Mouse (Mus musculus): ENCODE results near the gene Prkar1a. TPM values are rescaled to one million over a fixed set of nuclear protein-coding genes. Genes with fewer than 3 reads are reported as not detected.

The Prkar1a gene
- total RNA-seq (2015) = 94.1 and 104 TPM in 2 replicates
- total RNA-seq (2017) = 59.8 and 77.3 TPM in 2 replicates

DNA sequence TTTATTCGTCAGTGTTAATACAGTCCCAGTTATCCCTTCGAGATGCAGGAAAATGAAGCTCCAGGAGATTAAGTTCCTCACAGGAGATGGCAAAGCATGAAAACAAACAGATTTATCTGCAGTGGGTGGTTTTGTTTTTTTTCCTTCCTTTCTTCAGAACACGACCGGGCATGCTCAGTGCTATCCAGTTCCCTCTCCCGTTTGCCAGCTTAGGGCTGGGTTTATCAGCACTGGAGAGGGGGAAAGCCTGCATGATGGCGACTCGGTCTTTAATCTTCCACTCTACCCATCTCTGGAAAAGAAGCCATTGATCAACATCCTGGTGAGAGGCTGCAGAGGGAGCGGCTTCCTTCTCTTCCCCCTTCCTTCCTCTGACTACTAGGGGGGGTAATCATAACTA is at the start of gene Prkar1a:
Gene Prkar1a, plus strand, starts transcription at position 200 of the 400 bp plus-strand sequence.
- no peak for ATAC-seq (replicated peaks; ENCODE audit: poor library complexity)

- no peak for ATAC-seq (replicated peaks; ENCODE audit: poor library complexity)
These were observed 41.6 kb upstream of the Prkar1a start for GRCm38 (mm10) chr11:109607600-109607999.

- no peak for ATAC-seq (replicated peaks; ENCODE audit: poor library complexity)
These were observed 40.1 kb upstream of the Prkar1a start for GRCm38 (mm10) chr11:109608976-109609625.

DNA sequence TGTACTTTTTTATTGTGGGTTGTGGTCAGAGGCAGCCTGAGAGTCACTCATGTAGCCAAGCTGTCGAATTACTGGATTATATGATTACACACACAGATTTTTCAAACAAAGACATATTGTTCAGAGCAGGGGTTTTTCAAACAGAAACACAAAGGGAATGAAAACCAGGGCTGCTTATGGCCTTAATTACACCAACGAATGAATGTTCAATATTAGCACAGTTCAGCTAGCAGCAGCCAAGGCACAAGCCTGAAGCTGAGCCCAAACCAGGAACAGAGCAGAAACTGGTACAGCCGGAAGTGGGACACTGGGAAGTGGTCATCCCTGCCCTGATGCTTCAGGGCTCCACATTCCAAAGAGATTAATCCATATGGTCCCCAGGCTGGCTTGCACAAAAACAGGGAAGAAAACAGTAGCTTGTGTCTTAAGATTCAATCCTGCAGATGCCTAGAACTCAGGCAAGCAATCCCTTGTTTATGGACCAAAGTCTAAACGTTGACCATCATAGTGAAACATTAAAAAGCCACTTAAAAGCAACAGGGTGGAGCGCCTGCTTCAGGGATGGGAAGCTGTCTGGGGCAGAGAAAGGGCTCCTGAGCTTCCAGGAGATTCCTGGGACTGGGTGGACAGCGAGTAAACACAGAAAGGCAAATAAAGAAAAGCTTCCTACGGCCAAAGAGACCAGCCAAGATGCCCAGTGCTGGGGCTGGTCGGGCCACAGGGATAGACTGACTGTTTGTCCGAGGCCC is 39.0 kb upstream of the Prkar1a start:
- ATAC-seq (replicated peaks; ENCODE audit: poor library complexity) = no peak

GRCm38 (mm10) chr11:109610795-109611302 is 38.4 kb upstream of the Prkar1a start:
- ATAC-seq (replicated peaks; ENCODE audit: poor library complexity) = peak; percentile 7

DNA sequence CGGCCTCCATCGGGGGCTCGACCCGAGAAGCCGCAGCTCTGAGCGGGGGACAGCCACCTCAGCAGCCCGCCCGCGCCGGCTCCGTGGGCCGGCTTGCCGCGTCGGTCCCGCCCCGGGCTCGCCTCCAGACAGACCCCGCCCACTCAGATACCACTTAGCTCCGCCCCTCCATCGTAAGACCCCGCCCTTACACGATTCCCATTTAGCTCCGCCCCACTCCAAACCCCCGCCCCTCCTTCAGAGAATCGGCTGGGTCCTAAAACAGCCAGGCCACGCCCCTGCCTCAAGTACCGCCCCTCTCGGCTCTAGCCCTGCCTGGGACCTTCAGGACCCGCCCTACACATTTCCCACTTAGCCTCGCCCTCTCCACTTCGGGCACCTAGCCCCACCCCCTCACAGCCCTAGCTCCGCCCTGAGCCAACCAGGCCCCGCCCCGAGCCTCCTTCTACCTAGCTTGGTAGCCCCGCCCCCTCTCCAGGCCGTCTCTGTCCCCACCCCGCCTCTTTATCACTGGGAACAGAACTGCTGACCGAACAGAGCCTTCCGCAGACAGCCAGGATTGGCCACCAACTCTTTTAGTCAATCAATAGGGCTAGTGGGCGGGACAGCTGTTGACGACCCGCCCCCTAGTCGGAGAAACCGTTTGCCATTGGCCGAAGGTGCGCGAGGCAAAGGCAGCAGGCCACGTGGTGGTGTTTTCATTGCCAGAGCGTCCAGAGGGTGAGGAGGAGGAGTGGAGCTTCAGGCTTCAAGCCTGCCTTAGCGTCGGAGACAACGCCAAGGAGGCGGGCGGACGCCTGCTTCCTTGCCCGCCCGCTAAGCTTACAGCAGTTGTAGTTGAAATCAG is 37.7 kb upstream of the Prkar1a start, which contains the start of gene Wipi1:
Gene Wipi1, minus strand, starts transcription at position 665 of the 847 bp plus-strand sequence.
- ATAC-seq (replicated peaks; ENCODE audit: poor library complexity) = peak; percentile 73

GRCm38 (mm10) chr11:109612871-109613529 is 36.2 kb upstream of the Prkar1a start:
- ATAC-seq (replicated peaks; ENCODE audit: poor library complexity) = peak; percentile 10

DNA sequence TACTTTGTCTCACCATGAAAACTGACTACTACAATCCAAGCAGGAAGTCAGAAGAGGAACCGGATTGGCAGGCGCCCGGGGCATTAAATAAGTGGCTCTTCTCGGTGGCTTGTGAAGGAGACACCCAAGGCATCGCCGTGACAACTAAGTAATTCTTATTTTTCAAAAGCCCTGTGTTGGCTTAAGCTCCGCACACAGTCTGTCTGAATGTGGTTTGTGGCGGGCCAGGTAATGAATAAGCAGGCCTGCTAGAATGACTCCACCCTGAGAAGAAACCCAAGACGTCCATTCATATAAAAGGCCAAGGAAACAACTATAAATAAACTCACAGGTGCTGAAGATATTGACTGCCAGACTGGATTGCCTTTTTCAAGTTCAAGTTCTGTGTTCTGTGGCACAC is 33.9 kb upstream of the Prkar1a start:
- no peak for ATAC-seq (replicated peaks; ENCODE audit: poor library complexity)

DNA sequence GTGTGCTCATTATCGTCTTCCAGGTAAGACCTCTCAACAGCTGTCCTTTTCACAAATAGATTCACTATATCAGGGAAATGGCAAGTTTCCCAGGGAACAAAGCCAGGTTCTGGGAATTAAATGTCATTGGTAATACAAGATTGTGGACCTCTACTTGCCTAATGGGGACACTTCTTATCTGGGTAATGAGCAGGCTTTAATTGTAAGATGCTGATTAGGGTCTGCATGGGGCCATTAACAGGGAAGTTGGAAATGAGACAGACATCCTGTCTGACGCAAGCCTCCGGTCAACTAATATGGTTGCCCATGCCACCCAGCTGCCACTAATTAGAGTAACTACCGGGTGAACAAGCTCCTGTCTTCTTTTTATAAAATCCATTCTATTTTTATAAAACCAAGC is 32.9 kb upstream of the Prkar1a start:
- ATAC-seq (replicated peaks; ENCODE audit: poor library complexity) = no peak

DNA sequence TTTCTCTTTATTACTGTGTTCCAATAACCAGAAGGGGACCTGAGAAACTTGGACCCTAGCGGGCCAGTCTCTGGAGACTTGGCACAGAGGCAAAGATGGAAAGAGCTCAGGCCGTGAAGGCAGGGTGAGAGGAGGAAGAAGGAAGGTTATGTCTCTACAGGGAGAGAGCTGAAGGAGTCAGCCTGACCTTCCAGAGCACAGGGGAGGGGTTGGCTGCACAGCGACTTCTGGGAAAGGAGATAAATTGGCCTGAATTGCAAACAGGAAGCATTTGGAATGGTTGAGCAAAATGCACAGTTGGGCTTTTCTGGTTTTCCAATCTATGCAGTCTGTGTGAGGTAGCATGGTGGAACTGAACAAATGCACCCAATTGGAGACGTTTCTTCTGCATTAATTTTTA is 32.4 kb upstream of the Prkar1a start:
- no peak for ATAC-seq (replicated peaks; ENCODE audit: poor library complexity)

DNA sequence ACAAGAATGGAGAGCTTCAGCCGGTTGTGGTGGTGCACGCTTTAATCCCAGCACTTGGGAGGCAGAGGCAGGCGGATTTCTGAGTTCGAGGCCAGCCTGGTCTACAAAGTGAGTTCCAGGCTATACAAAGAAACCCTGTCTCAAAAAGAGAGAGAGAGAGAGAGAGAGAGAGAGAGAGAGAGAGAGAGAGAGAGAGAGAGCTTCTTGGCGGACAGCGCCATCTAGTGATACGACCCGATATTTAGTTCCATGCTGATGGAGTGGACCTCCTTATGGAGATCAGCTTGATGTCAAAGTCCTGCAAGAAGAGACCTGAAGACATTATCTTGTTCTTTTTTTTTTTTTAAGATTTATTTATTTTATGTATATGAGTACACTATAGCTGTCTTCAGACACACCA is 30.1 kb upstream of the Prkar1a start:
- peak; percentile 62 for ATAC-seq (replicated peaks; ENCODE audit: poor library complexity)

- no peak for ATAC-seq (replicated peaks; ENCODE audit: poor library complexity)
These were observed 28.8 kb upstream of the Prkar1a start for GRCm38 (mm10) chr11:109620356-109620755.

GRCm38 (mm10) chr11:109621183-109621582 is 28.0 kb upstream of the Prkar1a start:
- ATAC-seq (replicated peaks; ENCODE audit: poor library complexity) = peak; percentile 80

DNA sequence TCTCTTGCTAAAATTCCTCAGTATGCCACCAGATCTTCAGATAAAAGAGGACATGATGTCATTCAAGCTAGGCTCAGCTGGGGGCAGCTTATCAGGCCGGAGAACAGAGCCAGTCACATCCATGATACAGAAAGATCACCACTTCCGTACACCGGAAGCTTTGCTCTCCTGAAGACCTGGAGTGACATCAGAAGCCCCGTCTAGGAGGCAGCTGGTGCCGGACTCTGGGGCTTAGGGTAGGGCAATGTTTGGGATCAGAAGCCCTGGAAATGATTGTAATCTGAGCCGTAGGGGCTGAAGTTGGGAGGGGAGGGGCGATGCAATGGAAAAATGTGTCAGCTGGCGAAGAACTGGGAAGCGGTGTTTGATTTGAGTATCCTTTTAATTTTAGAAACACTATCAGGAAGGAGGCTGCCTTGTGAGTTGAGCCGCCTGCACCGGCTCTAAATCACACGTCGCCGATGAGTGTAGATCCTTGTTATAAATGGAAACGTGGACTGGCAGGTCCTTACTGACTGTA is 26.6 kb upstream of the Prkar1a start:
- peak; percentile 60 for ATAC-seq (replicated peaks; ENCODE audit: poor library complexity)

GRCm38 (mm10) chr11:109623238-109623637 is 26.0 kb upstream of the Prkar1a start:
- no peak for ATAC-seq (replicated peaks; ENCODE audit: poor library complexity)

DNA sequence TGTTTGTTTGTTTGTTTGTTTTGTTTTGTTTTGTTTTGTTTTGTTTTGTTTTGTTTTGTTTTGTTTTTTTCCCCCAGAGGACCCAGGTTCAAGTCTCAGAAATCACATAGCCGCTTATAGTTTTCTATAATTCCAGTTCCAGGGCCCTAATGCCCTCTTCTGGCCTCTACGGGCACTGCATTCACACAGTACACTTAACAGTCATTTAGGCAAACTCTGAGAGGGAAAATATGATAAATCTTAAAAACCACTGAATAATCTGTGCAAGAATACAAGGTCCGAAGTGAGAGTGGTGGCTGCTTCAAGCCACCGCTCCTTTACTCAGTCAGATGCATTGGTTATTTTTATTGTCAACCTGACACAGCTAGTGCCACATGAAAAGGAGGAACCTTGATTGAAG is 21.6 kb upstream of the Prkar1a start:
- peak; percentile 81 for ATAC-seq (replicated peaks; ENCODE audit: poor library complexity)

- ATAC-seq (replicated peaks; ENCODE audit: poor library complexity) = peak; percentile 42
These were observed 21.1 kb upstream of the Prkar1a start for GRCm38 (mm10) chr11:109628099-109628498.

GRCm38 (mm10) chr11:109629021-109629521 is 20.1 kb upstream of the Prkar1a start:
- no peak for ATAC-seq (replicated peaks; ENCODE audit: poor library complexity)

DNA sequence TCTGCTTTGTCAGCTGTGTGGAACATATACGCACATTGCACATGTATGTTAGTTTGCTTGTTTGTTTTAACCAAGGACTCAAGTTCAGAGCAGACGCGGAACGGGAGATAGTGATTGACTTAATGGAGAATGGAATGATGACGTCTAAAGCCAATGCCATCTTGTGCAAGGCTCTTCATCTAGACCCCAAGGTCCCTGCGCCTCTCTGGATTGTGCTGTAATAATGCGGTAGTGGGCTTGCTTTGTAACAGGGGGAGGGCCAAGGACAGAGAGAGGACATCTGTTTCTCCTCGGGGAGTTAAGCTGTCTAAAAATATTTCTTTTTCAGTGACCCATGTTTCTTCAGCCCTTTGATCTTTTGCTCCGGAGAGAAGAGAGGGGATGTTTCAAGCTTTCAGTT is 14.3 kb upstream of the Prkar1a start:
- no peak for ATAC-seq (replicated peaks; ENCODE audit: poor library complexity)

DNA sequence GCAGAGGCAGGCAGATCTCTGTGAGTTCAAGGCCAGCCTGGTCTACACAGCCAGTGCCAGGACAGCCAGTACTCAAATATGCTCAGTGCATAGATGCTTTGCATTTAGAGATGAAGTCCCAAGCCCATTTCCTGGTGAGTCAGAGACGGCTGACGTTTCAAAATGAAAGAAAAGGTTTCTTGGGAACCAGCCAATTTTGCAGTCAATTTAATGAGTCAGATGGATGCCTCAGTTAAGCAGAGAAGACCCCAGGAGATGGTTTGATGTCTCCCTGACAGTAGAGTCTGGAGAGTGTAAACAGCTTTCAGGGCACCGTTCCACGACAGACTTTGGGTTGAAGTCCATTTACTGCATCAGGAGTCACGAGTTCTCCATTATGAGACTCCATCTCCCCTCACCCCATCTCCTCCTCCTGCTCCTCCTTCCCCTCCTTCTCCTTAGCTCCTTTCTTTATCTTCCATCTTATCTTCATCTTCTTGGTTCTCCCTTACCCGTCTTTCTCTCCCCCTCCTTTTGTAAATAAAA is 13.3 kb upstream of the Prkar1a start:
- ATAC-seq (replicated peaks; ENCODE audit: poor library complexity) = no peak

All from megakaryocyte progenitor cell, adult 5-6 weeks (primary cell).